Mouse (Mus musculus): ENCODE data around the gene Plcd1. TPM values are rescaled to one million over a fixed set of nuclear protein-coding genes. Genes with fewer than 3 reads are reported as not detected.

Plcd1 gene
- polyA plus RNA-seq, 1 experiment from 2014 or later, result 35.3 TPM

DNA sequence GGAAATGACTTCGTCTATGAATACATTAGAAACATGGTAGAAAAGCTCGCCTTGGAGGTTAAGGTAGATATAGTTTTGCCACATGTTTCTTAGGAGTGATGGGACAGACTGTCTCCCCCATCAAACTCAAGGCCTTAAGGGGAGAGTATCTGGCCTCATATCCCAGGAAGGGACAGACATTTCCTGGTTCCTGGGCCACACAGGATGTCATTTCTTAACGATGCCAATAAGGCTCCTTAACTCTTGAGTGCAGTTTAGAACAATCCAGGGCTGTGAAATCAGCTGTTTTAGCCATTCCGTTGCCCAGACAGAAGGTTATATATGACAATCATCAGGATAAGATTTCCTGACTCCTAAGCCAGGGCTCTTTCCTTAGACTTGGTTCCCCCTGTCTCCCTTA, 62.3 kb downstream of the Plcd1 start:
- ATAC-seq (ENCODE audit: low FRiP score, low TSS enrichment) (no peak), DNase-seq (ENCODE audit: low spot score) (no peak)
- no peak overlapping the region for H3K4me2 ChIP-seq (replicated peaks; ENCODE audit: low read depth)
- H3K27ac ChIP-seq (replicated peaks), result no peak overlapping the region
- H3K9ac ChIP-seq (ENCODE audit: low read length), result no peak overlapping the region
- TF ChIP-seq EP300 (optimal IDR thresholded peaks at IDR 0.05) (no peak), CTCF (IDR thresholded peaks at IDR 0.05; ENCODE audit: low read depth) (no peak)
- no peak overlapping the region for H3K4me3 ChIP-seq (ENCODE audit: low read depth, low read length)
- peaks cover 12% of the 10 kb centered on the region for H3K36me3 ChIP-seq (ENCODE audit: control insufficient read depth, insufficient read depth, low read length)
- 89% methylated on average over 4 of the region's 4 CpGs for WGBS
- no peaks in the 10 kb centered on the region for H3K4me1 ChIP-seq (replicated peaks; ENCODE audit: control insufficient read depth, insufficient read depth)
- H3K9me3 ChIP-seq (ENCODE audit: control insufficient read depth, low read length), result no peaks in the 10 kb centered on the region
- no peaks in the 10 kb centered on the region for H3K27me3 ChIP-seq (ENCODE audit: control insufficient read depth, insufficient read depth, low read length)

DNA sequence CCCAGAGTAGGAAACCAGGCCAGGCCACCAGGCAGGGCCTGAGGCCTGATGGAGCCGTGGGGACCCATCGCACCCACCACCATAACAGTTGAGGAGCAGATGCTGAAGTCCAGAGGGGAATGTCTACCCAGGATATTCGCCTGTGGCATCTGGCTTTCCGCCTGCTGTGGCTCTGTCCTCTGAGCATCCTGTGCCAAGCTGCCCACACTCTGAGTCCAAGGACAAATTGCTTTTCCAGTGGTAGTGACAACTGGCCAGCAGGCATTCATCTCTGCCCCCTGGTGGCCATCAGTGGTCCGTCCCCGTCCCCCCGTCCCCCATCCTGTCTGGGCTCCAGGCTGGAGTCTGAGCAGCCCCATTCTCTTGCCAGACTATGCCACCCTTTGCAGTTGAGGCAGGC, 63.7 kb downstream of the Plcd1 start:
- no peak overlapping the region for H3K9ac ChIP-seq (ENCODE audit: low read length)
- TF ChIP-seq EP300 (optimal IDR thresholded peaks at IDR 0.05) (no peak), CTCF (IDR thresholded peaks at IDR 0.05; ENCODE audit: low read depth) (peak; percentile 88)
- H3K36me3 ChIP-seq (ENCODE audit: control insufficient read depth, insufficient read depth, low read length), result peaks cover 12% of the 10 kb centered on the region
- DNase-seq (ENCODE audit: low spot score) (peak; percentile 68), ATAC-seq (ENCODE audit: low FRiP score, low TSS enrichment) (peak; percentile 64)
- no peaks in the 10 kb centered on the region for H3K27me3 ChIP-seq (ENCODE audit: control insufficient read depth, insufficient read depth, low read length)
- H3K27ac ChIP-seq (replicated peaks), result no peak overlapping the region
- H3K4me1 ChIP-seq (replicated peaks; ENCODE audit: control insufficient read depth, insufficient read depth), result no peaks in the 10 kb centered on the region
- 55% methylated on average over 7 of the region's 7 CpGs for whole genome bisulfite sequencing
- no peak overlapping the region for H3K4me3 ChIP-seq (ENCODE audit: low read depth, low read length)
- no peaks in the 10 kb centered on the region for H3K9me3 ChIP-seq (ENCODE audit: control insufficient read depth, low read length)
- no peak overlapping the region for H3K4me2 ChIP-seq (replicated peaks; ENCODE audit: low read depth)

DNA sequence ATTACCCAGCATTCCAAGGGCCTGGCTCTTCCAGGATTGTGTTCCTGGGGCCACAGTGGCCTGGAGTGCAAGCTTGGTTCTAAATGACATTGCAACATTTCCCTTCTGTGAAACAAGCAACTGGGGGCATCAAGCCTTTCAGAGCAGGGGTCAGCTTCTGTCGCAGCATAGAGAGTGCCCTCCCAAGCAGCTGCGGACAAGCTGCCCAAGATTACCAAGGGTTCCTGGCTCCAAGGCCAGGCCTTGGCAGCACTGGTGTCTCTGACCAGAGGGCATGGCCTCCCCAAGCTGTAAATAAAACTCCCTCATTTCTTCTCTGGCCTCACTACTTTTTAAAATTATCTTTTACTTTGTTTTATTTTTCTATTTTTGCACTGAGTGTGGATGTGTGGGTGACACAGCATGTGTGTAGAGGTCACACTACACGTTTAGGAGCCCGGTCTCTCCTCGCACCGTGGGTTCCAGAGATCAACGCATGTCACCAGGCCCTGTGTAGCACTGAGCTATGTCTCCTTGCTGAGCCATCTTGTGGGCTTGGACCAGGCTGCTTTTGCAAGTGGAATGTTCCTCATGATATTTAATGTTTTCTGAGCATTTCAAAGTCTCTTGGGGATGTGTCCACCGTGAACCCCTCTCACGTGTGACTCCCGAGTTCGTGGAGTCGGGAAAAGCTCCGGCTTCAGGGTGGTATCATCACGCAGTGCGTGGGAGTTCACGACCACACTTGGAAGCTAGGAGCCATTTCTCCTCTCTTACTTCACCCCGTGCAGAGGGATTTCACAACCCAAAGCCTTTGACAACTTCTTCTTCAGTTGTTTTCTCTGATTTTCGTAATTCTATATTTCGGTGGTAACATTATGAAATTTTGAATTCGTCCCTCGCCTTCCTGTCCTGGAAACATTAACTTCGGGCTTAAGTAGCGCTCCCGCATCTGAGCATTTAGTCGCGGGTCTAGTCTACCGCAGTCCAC, 64.8 kb downstream of the Plcd1 start:
- H3K9ac ChIP-seq (ENCODE audit: low read length), result no peak overlapping the region
- WGBS, result 94% methylated on average over 27 of the region's 27 CpGs
- H3K27me3 ChIP-seq (ENCODE audit: control insufficient read depth, insufficient read depth, low read length), result no peaks in the 10 kb centered on the region
- H3K4me2 ChIP-seq (replicated peaks; ENCODE audit: low read depth), result no peak overlapping the region
- H3K4me3 ChIP-seq (ENCODE audit: low read depth, low read length), result no peak overlapping the region
- no peaks in the 10 kb centered on the region for H3K4me1 ChIP-seq (replicated peaks; ENCODE audit: control insufficient read depth, insufficient read depth)
- peaks cover 6% of the 10 kb centered on the region for H3K36me3 ChIP-seq (ENCODE audit: control insufficient read depth, insufficient read depth, low read length)
- DNase-seq (ENCODE audit: low spot score) (no peak), ATAC-seq (ENCODE audit: low FRiP score, low TSS enrichment) (no peak)
- TF ChIP-seq CTCF (IDR thresholded peaks at IDR 0.05; ENCODE audit: low read depth) (no peak), EP300 (optimal IDR thresholded peaks at IDR 0.05) (no peak)
- no peaks in the 10 kb centered on the region for H3K9me3 ChIP-seq (ENCODE audit: control insufficient read depth, low read length)
- H3K27ac ChIP-seq (replicated peaks), result no peak overlapping the region

DNA sequence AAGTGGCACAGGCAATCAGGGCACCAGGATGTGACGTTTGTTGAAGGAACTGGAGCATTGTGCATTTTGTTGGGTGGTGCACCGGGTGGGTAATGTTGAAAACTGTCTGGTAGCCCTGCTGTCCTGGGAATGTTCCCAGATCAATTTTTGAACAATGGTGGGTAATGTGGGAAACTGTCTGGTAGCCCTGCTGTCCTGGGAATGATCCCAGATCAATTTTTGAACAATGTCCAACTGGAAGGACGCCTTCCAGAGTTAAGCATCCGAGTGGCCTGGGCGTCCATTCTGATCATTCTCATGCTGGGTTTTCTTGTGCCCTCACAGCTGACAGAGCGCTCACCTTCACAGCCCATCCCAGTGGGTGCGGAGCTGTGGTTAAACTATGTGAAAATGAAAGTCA, 66.0 kb downstream of the Plcd1 start:
- no peaks in the 10 kb centered on the region for H3K9me3 ChIP-seq (ENCODE audit: control insufficient read depth, low read length)
- 89% methylated on average over 7 of the region's 7 CpGs for WGBS
- DNase-seq (ENCODE audit: low spot score), result no peak
- H3K4me3 ChIP-seq (ENCODE audit: low read depth, low read length), result no peak overlapping the region
- ATAC-seq (ENCODE audit: low FRiP score, low TSS enrichment), result no peak
- H3K9ac ChIP-seq (ENCODE audit: low read length), result no peak overlapping the region
- TF ChIP-seq EP300 (optimal IDR thresholded peaks at IDR 0.05), result no peak
- TF ChIP-seq CTCF (IDR thresholded peaks at IDR 0.05; ENCODE audit: low read depth), result no peak
- peaks cover 6% of the 10 kb centered on the region for H3K36me3 ChIP-seq (ENCODE audit: control insufficient read depth, insufficient read depth, low read length)
- no peaks in the 10 kb centered on the region for H3K4me1 ChIP-seq (replicated peaks; ENCODE audit: control insufficient read depth, insufficient read depth)
- no peaks in the 10 kb centered on the region for H3K27me3 ChIP-seq (ENCODE audit: control insufficient read depth, insufficient read depth, low read length)
- H3K27ac ChIP-seq (replicated peaks), result no peak overlapping the region
- no peak overlapping the region for H3K4me2 ChIP-seq (replicated peaks; ENCODE audit: low read depth)

DNA sequence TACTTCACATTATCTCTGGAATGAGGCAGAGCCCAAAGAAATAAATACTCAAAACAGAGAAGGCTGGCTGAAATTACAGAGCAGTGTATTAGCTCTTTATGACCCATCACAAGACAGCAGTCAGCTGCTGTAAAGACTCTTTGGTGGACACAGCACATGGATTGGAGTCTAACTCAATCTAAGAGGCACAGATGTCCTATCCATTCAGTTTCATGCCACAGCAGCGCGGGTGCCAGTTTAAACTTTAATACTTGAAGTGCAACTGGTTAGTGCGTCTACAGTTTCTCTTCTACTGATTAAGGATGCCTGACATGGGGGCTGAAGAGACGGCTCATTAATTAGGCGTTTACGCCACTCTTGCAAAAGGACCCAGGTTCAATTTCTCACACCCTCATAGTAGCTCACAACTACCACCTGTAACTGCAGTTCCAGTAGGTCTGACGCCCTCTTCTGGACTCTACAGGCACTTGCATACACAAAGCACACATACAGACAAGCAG, 67.4 kb downstream of the Plcd1 start:
- H3K36me3 ChIP-seq (ENCODE audit: control insufficient read depth, insufficient read depth, low read length), result peaks cover 4% of the 10 kb centered on the region
- H3K27ac ChIP-seq (replicated peaks), result no peak overlapping the region
- H3K9ac ChIP-seq (ENCODE audit: low read length), result no peak overlapping the region
- no peaks in the 10 kb centered on the region for H3K27me3 ChIP-seq (ENCODE audit: control insufficient read depth, insufficient read depth, low read length)
- no peak for ATAC-seq (ENCODE audit: low FRiP score, low TSS enrichment)
- H3K4me3 ChIP-seq (ENCODE audit: low read depth, low read length), result no peak overlapping the region
- H3K9me3 ChIP-seq (ENCODE audit: control insufficient read depth, low read length), result no peaks in the 10 kb centered on the region
- no peak overlapping the region for H3K4me2 ChIP-seq (replicated peaks; ENCODE audit: low read depth)
- WGBS, result 91% methylated on average over 7 of the region's 7 CpGs
- TF ChIP-seq CTCF (IDR thresholded peaks at IDR 0.05; ENCODE audit: low read depth) (peak; percentile 31; the same call in 1 of the 2 replicates), EP300 (optimal IDR thresholded peaks at IDR 0.05) (no peak)
- DNase-seq (ENCODE audit: low spot score), result no peak
- no peaks in the 10 kb centered on the region for H3K4me1 ChIP-seq (replicated peaks; ENCODE audit: control insufficient read depth, insufficient read depth)

DNA sequence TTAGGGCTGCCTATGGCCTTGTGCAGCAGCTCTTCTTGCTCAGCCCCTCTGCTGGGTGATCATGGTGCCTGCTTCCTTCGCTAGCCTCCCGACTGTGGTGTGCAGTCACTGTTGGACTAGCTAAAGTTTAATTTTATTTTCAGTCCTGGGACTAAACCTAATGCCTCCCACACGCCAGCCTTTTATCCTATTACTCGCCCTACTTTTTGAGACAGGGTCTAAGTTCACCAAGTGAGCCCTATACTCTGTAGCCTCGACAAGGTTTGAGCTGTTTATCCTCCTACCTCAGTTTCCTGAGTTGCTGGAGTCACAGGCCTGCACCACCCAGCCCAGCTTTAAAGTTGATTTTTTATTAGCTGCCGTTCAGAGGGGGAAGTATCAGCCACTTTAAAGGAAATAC, 68.0 kb downstream of the Plcd1 start:
- Histone ChIP-seq H3K9ac (ENCODE audit: low read length) (no peak overlapping the region), H3K4me2 (replicated peaks; ENCODE audit: low read depth) (no peak overlapping the region), H3K4me1 (replicated peaks; ENCODE audit: control insufficient read depth, insufficient read depth) (no peaks in the 10 kb centered on the region), H3K27ac (replicated peaks) (no peak overlapping the region), H3K27me3 (ENCODE audit: control insufficient read depth, insufficient read depth, low read length) (no peaks in the 10 kb centered on the region), H3K4me3 (ENCODE audit: low read depth, low read length) (no peak overlapping the region), H3K9me3 (ENCODE audit: control insufficient read depth, low read length) (no peaks in the 10 kb centered on the region), H3K36me3 (ENCODE audit: control insufficient read depth, insufficient read depth, low read length) (peaks cover 4% of the 10 kb centered on the region)
- TF ChIP-seq EP300 (optimal IDR thresholded peaks at IDR 0.05), result no peak
- DNase-seq (ENCODE audit: low spot score) (no peak), ATAC-seq (ENCODE audit: low FRiP score, low TSS enrichment) (no peak)
- 71% methylated on average over 6 of the region's 6 CpGs for WGBS

Measured in stomach, postnatal 0 days (tissue).